Mouse (Mus musculus) cerebellum, adult 11 months (tissue): ENCODE measurements around the gene Arhgef17.

Experiments used
- DNase-seq: peaks from one replicate; pipeline ENCODE4 v3.0.0; 2022

Gene Arhgef17

DNA sequence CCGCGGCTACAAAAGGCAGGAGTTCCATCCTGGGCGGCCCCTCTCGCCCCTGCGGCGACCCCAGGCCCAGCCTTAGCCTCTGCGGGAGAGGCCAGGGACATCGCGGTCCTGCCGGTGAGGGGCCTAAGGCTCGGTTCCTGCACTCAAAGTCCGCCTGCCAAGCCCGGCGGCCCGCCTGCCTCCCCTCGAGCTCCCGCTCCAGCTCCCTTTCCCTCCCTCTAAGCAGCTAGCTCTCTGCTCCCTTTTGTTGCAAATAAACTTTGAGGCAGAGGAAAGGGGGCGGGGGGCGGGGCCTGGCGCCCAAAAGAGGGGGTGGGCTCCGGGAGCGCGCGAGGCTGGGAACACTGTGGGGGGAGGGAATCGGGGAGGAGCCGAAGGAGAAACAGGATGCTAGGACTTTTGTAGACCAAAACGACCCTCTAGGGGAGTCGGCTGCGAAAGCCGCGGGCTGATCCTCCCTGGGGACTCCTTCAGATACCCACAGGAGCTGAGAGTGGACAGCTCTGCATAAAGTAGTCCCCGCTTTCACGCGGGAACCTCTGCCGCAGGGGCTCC, at the start of gene Arhgef17:
Gene Arhgef17, minus strand, starts transcription at position 182 of the 555 bp plus-strand sequence.
- no peak for DNase-seq

DNA sequence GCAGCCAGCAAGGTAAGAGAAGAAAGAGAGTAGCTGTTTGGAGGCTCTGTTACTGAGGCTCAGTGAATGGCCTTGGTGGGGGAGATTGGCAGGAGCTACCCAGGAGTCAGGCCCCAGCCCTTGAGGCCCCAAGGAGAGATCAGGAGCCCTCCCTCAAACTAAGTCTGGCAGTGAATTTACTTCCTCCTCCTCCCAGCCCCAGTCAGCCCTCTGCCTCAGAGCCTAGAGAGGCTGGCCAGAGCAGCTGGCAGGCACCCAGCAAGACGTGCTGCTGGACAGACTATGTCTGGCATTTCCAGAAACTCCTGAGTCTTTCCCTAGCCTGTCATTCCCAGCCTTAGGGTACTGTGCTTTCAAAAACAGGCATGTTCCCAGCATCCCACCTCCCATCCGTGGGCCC, 47.3 kb upstream of the Arhgef17 start:
- no peak for DNase-seq

DNA sequence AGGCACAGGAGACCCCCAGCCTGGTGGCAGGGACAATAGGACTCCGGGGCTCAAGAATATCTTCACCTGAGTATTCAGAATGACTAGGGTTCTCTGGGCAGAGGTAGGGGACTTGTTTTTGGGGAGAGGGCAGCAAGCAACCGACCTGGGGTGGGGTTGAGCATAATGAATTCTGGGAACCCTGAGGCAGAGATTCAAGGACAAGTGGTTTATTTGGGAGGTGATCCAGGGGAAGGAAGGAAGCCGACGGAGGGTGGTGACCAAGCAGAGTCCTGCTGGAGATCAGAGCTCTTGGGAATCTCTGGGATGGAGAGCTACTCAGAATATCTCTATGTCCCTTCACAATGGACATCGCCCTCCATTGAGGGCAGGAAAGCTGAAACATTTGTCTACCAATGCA, 46.3 kb upstream of the Arhgef17 start:
- DNase-seq = no peak

DNA sequence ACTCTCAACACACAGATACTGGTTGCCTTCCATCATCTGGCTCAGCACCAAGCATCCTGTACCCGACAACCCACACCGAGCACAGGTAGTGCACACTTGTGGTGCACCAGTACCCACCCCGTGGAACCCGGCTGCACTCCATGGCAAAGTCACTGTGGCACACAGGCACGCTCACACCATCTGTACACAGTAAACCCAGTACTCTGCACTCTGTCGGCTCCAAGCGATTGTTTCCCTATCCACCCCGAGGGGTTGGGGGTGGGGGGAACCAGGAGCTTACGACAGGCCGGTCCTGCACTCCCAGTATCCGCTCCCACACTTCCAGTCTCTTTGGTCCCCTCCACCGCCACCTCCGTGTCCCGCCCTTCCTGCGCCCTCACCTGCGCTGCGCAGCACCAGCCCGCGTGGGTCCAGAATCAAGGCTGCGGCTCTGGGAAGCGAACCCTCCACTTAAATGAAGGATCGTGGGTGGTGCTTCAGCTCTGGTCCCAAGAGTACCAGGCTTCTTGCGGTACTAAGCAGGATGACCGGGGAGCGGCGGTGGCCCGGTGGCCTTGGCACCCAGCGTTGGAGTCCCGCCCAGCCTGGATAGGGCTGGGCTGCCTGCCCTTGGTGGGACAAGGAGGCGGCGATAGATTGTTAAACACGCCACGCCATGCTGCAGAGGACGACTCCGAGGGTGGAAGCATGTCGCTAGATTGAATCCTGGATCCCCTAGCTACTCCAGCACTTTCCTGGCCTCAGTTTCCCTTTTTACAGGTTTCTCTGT, 42.4 kb upstream of the Arhgef17 start, which contains the start of gene P2ry6:
Gene P2ry6, minus strand, starts transcription at position 515 of the 769 bp plus-strand sequence.
- no peak for DNase-seq

DNA sequence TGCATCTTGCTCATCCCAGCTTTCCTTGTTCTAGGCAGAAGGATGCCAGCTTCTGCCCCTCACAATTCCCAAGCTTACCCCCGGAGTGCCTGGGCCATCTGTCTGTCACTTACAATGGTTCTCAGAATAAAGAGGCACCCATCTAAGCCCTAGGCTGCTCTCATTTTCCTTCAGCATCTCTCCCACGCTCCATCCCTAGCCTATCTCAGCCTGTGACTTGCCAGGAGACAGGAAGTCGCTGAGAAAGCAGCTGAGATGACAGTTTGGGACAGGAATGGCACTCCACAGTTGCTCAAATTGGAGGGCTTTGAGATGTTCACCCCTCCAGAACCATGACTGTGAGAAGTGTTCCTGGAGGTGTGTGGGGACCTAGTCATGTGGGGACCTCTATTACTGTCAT, 41.0 kb upstream of the Arhgef17 start:
- no peak for DNase-seq

DNA sequence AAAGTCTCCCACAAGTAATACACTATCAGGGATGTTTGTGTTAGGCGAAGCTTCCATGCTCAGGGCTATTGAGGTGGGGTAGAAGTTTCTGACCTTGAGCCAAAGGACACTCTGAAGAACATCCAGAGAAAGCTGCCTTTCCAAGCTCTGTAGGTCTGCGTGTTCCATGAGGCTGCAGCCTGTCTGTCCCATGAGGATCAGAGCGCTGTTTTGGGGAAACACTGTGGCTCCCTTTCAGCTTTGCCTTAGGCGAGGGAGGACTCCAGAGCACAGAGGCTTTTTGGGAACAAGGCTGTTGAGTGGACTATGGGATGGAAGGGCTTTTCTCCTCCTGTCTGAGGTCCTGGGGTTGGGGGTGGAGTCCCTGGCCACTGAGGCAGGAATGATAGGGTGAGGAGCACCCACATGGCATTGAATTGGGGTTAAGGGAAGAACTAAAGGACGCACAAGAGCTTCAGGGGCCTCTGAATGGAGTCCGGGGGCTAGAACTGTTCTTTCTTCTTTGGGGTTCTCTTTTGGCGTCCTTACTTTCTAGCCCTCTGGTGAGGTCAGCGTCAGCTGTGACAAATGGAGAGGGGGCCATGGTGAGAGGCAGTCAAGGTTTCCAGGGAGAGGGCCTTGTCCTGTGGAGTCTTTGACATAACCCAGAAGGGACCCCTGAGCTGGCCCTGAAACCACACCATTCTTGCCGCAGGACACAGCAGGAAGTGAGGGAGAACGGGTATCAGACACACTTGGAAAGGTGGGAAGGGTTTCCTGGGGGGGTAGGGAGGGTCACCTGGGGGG, 37.2 kb upstream of the Arhgef17 start:
- DNase-seq = no peak

DNA sequence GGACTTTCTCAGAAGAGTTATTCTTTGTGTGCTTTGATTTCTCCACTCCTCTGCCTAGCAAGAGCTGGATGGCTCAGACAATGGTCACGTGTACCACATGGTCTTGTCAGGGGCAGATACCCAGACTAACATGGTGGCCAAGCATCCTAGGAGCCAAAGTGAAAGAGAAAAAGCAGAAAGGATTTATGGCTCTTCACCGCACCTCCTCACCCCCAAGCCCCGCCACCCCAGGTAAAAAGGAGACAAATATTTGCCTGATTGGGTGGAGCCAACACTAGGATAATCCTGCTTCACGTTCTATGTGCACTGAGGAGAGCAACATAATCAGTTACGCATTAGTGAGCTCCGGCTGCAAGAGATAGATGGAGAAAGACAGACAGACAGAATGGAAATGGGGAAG, 36.5 kb upstream of the Arhgef17 start:
- DNase-seq = no peak

DNA sequence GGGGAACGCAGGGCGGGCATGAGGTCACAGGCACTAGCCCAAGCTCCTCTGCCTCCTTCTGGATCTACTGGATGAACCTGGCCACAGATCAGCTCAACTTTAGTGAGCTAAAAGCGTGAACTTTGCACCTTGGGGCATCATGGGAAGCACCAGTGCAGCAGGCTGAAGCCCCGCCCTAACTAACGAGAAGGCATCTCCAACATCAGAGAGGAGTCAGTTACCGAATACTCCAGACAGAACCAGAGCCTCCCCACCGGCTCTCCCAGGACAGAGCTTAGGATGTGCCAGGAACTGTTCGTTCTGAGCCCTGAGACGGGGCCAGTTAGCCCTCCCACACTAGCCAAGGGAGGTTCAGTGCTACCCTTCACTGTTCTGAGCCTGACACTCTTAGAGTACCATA, 35.9 kb upstream of the Arhgef17 start:
- no peak for DNase-seq

DNA sequence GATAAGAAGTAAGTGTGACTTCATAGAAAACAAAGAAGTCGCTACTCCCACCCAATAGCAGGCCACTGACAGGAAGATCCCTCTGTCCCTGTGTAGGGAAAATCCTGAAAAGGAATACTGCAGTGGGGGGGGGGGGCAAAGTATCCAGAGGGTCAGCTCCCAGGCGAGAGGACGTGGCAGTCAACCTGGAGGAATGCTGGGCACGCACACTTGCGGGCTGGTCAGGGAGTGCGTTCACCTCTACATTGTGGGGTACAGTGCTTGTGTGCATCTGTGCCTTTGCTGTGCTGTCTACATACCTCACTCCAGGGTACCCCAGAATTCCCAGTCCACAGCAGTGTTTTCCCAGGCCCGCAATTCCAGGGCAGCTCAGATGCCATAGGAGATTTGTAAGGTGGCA, 34.1 kb upstream of the Arhgef17 start:
- no peak for DNase-seq

DNA sequence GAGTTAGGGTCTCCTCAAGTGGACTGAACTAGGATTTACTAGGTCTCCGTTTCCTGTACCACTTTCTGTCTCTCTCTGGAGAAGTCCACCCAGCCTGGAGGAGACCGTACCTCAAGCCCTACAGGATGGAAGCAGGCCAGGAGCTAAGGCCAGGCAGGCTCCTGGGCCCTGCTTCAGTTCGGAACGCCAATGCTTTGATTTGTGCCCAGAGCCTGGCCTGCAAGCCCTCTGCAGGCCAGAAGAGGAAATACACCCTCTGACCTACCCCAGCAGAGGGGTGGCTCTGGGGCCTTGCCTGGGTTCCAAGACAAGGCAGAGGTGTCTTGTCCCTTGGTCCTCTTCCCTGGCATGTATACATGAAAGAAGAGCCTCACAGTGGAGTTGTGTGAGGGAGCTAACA, 33.2 kb upstream of the Arhgef17 start:
- peak; percentile 13 for DNase-seq

DNA sequence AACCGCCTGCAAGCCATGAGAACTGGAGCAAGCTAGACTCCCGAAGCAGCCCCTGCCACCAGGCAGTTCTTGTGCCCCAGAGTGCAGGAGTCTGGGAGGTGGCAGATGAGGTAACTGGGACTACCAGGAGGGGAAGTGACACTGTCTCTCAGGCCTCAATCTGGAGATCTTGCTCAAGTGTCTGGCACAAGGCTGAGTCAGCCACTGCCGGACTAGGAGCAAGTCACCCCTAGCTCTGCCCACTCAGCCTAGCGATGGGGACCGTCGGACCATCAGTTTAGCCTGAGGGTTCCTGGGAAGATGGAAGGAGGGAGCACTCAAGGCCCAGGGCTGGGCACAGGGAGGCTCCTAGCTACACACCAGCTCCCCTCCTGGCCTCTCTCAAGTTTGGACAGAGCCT, 32.3 kb upstream of the Arhgef17 start:
- DNase-seq = no peak

DNA sequence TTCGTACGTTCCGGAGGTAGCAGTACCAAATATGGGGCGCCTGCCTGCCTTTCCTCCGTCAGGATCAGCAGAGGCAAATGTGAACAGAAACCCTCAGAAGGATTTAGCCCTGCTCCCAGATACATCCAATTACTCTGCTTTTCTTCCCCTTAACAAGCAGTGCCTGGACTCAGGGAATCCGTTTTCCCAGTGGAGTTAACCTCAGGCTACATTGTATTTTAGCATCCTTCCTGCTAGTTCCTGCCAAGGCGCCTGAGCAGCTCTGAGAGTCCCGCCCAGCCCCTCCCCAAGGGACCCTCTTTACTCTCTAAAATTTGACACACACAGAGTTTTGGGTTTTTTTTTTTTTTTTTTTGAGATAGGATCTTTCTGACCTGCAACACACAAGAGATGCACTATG, 31.5 kb upstream of the Arhgef17 start:
- DNase-seq = no peak

DNA sequence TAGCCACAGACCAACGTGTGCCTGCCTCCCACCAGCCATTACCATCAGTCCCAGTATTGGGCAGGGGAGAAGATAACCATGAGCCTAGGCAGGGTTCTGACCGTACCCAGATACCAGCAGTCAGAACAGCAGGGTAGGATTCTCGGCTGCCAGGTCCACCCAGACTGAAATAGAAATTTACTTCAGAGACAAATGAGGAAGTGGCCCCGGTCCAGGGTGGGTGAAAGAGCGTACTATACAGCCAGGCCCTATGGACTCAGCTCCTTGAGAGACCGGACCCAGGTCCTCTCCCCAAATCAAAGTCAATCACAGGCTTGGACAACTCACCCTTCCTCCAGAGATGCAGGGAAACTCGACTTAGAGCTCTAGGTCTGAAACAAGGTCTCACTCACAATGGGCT, 29.2 kb upstream of the Arhgef17 start:
- no peak for DNase-seq

DNA sequence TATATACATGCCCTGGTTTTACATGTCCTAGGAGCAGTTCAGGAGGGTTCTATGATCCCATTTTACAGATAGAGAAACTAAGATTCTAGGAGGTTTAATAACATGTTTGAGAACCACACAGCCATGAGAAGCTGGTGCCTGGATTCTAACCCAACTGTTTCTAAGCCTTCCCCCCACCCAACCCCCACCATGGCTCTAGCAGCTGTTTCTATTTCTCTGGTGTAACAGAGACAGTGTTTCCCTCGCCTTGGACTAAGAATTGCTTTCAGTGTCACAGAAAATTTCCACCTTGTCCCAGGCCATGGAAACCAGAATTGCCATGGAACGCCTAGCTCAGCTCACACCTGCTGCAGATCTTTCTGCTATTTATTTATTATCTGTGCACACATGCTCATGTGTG, 28.6 kb upstream of the Arhgef17 start:
- no peak for DNase-seq

DNA sequence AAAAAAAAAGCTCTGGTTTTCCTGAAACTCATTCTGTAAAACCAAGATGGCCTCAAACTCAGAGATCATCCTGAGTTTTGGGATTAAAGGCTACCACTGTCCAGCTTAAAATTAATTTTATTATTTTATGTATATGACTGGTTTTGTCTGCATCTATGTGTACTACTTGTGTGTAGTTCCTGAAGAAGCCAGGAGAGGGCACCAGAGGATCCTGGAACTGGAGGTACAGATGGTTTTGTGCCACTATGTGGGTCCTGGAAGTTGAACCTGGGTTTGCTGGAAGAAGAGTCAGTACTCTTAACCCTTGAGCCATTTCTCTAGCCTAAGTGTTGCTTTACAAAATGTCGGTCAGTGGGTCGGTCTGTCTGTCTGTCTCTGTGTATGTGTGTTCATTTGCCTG, 26.5 kb upstream of the Arhgef17 start:
- no peak for DNase-seq

DNA sequence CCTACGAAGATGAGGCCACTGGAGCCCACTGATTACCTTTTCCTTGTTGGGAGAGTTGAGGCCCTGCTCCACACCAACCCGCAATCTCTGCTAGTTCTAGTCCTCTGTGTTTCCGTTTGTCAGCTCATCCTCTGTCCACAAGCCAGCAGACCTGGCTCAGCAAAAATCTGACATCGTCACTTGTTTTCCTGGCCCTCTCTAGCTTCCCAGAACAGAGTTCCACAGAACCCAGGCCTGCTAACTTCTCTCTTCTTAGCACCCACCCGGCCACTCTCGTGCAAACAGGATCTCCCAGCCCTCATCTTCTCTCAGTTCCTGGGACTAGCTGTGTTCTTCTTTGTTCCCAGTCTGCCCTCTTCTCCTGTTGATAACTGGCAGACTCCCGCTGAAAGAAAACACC, 20.8 kb upstream of the Arhgef17 start:
- DNase-seq = no peak

DNA sequence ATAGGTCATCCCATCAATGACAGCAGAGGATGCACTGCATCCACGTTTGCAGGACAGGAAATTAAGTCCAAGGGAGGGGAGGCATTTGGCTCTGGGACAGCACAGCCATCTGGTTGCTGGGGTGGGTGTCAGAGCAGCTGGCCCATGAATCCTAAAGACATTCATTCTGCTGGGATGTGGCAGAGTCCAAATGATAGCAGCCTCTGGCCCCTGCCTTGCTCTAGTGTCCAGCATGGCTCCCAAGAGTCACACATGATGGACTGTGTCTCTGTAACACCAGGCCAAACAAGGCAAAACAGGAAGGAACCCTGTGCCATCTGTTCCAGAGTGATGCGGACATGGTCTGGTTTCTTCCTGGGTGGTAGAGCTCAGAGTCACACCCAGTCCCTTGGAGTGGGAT, 20.0 kb upstream of the Arhgef17 start:
- DNase-seq = no peak

DNA sequence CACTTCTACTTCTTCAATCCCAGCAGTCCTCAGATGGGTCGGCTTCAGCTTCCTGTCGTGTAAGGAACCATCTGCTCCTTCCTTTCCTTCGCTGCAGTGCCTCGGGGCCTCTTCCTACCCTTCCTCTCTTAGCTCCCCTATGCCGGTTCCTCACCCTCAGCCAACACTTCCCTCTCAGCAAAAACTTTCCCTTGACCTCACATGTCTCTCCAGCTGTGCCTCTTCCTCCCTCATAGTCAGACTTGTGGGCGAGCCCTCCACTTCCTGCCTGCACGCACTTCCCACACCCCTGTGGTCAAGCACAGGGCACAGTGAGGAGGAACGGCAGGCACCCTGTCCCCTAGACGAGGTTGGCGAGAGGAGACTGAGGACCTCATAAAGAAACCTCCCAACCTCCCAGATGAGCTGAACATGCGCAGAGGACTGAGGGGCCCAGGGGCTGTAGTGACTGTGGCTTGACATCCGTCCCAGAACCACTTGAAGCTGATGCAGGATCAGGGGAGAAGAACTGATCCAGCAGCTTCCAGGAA, 18.6 kb upstream of the Arhgef17 start:
- no peak for DNase-seq

DNA sequence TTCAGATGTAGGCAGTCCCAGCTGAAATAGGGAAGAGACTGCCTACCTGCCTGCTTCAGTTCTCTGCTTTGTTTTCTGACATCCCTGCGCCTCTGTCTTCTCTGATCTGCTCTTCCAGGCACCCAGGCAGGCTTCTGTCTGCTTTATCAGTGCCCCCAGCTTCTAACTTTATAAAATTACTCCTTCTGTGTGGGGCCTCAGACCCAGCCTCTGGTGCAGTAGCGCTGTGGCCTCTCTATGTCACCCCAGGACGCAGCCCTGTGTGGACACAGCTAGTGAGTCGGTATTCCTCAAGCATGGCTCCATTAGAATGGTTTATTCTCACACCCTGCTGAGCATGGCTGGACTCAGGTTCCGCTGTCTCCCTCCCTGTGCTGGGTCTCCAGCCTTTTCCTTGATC, 18.1 kb upstream of the Arhgef17 start:
- no peak for DNase-seq

DNA sequence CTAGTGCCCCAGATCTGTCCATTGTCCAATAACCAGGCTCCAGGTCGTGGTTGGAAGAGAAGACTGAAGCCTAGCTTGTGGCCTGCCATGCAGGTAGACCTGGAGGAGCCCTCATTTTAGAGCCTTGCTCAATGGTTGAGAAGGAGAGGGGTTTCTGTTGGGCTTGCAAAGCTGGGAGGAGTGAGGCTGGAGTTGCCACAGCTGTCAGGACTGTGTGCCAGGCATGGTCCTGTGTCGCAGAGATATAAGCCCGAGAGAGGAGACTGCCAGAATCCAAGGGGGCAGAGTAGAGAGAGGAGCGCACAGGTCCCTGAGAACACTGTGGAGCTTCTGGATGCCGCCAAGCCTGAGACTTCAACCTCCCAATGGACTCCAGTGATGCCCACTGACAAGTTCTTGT, 12.8 kb upstream of the Arhgef17 start:
- no peak for DNase-seq

DNA sequence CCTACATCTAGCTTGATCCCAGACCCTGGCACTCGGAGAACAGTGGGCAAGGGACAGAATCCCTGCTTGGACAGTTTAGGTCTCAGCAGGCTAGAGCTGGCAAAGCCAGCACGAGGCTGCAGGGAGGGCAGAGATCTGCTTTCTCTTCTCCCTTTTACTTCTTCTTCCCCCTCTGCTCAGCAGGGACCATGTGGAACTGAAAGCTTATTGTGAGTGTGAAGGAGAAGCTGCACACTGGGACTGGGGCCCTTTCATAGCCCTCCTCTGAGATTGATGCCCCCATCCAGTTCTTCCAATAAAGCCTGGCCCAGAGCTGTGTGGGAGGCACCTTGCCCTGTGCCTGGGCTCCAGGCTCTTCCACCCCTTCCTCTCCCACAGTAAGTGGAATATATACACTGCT, 12.4 kb upstream of the Arhgef17 start:
- no peak for DNase-seq

DNA sequence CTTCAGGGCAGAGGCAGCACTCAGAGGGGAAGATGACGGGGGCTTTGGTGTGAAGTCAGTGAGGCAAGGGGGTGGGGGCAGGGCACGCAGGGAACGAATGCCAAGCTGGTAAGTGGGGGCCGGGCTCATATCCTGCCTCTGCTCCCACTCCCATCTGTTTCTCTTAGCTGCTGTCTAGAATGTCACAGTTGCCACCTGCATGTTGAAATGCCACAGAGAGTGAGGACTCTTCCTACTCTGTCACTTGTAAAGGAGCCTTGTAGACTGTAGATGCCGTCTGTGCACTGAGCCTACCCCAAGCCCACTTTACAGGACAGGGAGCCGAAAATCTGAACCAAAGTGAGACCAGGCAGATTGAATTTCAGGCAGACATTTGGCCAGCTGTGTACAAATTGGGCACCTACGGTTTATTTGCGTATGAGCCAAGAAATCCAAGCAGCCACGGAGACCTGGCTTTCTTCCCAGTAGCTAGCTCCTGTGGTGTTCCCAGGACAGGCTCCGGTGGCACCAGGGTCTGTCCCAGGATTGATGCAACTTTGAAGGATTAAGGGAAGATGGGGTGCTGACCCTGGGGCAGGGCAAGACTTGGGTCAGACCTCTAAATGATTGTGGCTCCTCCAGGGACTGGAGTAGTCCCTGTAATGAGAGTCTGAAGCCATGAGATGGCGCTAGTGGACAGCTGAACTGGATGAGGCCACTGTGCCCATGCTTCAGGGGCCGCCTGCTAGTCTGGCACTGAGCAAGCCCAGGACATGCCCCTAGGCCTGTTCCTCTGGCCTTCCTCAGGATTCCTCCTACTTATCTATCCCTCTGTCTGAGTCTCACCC, 11.1 kb upstream of the Arhgef17 start:
- DNase-seq = peak; percentile 46

DNA sequence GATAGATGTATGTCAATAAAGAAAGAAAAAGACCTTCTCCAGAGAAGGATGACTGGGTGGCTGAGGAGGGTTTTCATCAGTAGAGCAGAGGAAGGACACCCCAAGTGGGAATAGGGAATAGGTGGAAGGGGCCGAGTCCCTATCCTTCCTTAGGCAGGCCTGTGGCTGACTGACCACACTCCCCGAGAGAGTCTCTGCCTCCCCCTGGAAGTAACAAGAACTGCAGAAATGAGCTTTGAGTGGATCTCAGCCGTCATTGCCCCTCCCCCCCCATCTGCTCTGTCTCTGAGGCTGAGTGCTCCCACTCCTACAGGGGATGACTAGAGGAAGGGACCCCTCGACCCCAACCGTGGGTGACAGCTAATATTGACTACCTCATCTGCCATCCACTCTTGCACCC, 9.3 kb upstream of the Arhgef17 start:
- no peak for DNase-seq
